Comparison of ENCODE assay signal across 14 mouse cellular contexts in the genomic region with DNA sequence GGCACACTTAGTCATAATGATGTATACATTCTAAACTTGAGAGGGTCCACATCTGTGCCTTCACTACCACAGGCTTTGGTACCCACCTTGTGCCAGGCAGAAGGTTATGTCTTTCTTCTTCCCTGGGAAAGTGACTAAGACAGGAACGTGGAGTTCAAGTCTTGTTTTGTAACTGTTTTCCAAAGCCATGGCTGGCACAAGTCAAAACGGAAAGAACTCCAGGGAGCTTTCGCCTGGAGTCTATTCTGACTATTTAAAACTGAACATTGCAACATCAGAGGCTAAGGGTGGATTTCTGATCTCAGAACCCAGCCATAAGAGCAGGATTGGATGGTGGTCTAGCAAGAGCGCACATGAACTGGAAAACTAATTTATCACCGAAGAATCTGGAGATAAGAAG.
"Had no signal": no experiment of that assay in that cellular context is flagged by ENCODE, and none has a peak within 500 bp of the region (broad histone marks: within the 10 kb centered on the region; RNA-seq: fewer than 3 reads in every experiment).

No protein-coding gene starts in this region.

- H3K9me3 ChIP-seq: limb, embryonic 12.5 days; midbrain, embryonic 12.5 days; neural tube, embryonic 13.5 days; stomach, embryonic 15.5 days had no signal

- H3K27me3 ChIP-seq: limb, embryonic 12.5 days; midbrain, embryonic 12.5 days; neural tube, embryonic 13.5 days; stomach, embryonic 15.5 days had no signal

- DNase-seq: kidney, adult 9 months; kidney, postnatal 36 days; layer of hippocampus, adult 9-11 months; layer of hippocampus, postnatal 36 days; liver; retina, postnatal 1 day; right cerebral cortex, postnatal 4 days; thymus, postnatal 36 days had no signal

- H3K36me3 ChIP-seq: limb, embryonic 12.5 days; midbrain, embryonic 12.5 days; neural tube, embryonic 13.5 days; stomach, embryonic 15.5 days had no signal

- H3K4me1 ChIP-seq: stomach, embryonic 15.5 days had no signal

- H3K27ac ChIP-seq: kidney, postnatal 0 days; limb, embryonic 12.5 days; liver, embryonic 14.5 days; midbrain, embryonic 12.5 days; neural tube, embryonic 13.5 days; stomach, embryonic 15.5 days had no signal

- H3K4me3 ChIP-seq: limb, embryonic 12.5 days; midbrain, embryonic 12.5 days; neural tube, embryonic 13.5 days; stomach, embryonic 15.5 days had no signal
